9 mouse cellular contexts compared by ENCODE assay signal in the genomic region with DNA sequence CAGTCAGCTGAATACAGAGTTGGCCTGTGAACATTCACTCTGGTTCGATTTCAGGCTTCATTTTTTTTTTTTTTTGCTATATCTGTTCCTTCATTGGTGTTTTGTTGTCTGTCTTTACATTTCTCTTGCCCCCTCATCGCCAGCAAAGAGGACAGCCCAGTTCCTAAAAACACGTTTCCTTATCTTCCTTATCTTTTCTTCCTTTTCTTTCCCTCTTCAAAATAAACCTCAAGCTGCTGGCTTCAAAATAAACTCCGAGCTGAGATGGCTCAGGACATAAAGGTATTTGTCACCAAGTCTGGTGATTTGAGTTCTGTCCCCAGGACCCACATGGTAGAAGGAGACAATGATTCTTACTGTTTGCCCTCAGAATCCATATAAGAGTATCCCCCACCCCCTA. TPM values are rescaled to one million over a fixed set of nuclear protein-coding genes. Genes with fewer than 3 reads are reported as not detected.
DNase-seq lines count a peak whose midpoint lies in the region; ATAC-seq and TF ChIP-seq lines count a peak whose summit lies in the region.
"Had no signal": no experiment of that assay in that cellular context is flagged by ENCODE, and none has a peak within 500 bp of the region (broad histone marks: within the 10 kb centered on the region; RNA-seq: fewer than 3 reads in every experiment).

No protein-coding gene starts in this region.

- no peak for TF ChIP-seq CTCF in kidney, postnatal 0 days (IDR thresholded peaks at IDR 0.05; ENCODE audit: low read depth)

- no peaks in the 10 kb centered on the region for H3K9me3 ChIP-seq in kidney, postnatal 0 days (replicated peaks; ENCODE audit: low read length)
- H3K9me3 ChIP-seq in embryonic facial prominence, embryonic 11.5 days (replicated peaks; ENCODE audit: control insufficient read depth, low read length), result no peaks in the 10 kb centered on the region
- H3K9me3 ChIP-seq in intestine, embryonic 14.5 days (ENCODE audit: control insufficient read depth, low read length), result no peaks in the 10 kb centered on the region

- peak overlapping the region; percentile 43 for H3ac ChIP-seq in myocyte (ENCODE audit: control insufficient read depth, insufficient read length)

- no peak for ATAC-seq in kidney, postnatal 0 days (replicated peaks; ENCODE audit: low FRiP score, low read depth)
- no peak for ATAC-seq in embryonic facial prominence, embryonic 11.5 days (replicated peaks; ENCODE audit: insufficient number of reproducible peaks, low FRiP score, low TSS enrichment, low read depth)
- no peak for ATAC-seq in intestine, embryonic 14.5 days (replicated peaks; ENCODE audit: low FRiP score, low TSS enrichment, low read depth)

- peak overlapping the region; percentile 66 for H3K4me2 ChIP-seq in kidney, postnatal 0 days (ENCODE audit: low read length)
- peak overlapping the region; percentile 71 for H3K4me2 ChIP-seq in embryonic facial prominence, embryonic 11.5 days (ENCODE audit: low read depth, low read length)
- H3K4me2 ChIP-seq in intestine, embryonic 14.5 days (ENCODE audit: low read length), result peak overlapping the region; percentile 57
- peak overlapping the region; percentile 97 for H3K4me2 ChIP-seq in myocyte (ENCODE audit: low read depth)

- peaks cover 15% of the 10 kb centered on the region for H3K36me3 ChIP-seq in kidney, postnatal 0 days (ENCODE audit: insufficient read depth, low read length)
- H3K36me3 ChIP-seq in embryonic facial prominence, embryonic 11.5 days (replicated peaks; ENCODE audit: control insufficient read depth, insufficient read depth, low read depth, low read length), result peaks cover 13% of the 10 kb centered on the region
- H3K36me3 ChIP-seq in intestine, embryonic 14.5 days (ENCODE audit: control insufficient read depth, insufficient read depth, low read length), result peaks cover 48% of the 10 kb centered on the region
- peaks cover 23% of the 10 kb centered on the region for H3K36me3 ChIP-seq in myocyte (ENCODE audit: control insufficient read depth, insufficient read depth)

- no peak for TF ChIP-seq POLR2A in myocyte (IDR thresholded peaks at IDR 0.05; ENCODE audit: insufficient read length, low read depth)

- H3K27ac ChIP-seq in kidney, postnatal 0 days, result peak overlapping the region; percentile 84; the same call in 1 of the 2 replicates
- H3K27ac ChIP-seq in embryonic facial prominence, embryonic 11.5 days (replicated peaks; ENCODE audit: low read depth, low read length), result no peak overlapping the region
- H3K27ac ChIP-seq in intestine, embryonic 14.5 days (ENCODE audit: low read depth), result peak overlapping the region; percentile 30

- H3K9ac ChIP-seq in kidney, postnatal 0 days (ENCODE audit: low read depth, low read length), result peak overlapping the region; percentile 67
- peak overlapping the region; percentile 77 for H3K9ac ChIP-seq in embryonic facial prominence, embryonic 11.5 days (replicated peaks; ENCODE audit: low read length)
- peak overlapping the region; percentile 83 for H3K9ac ChIP-seq in intestine, embryonic 14.5 days (ENCODE audit: low read length)

- H3K4me1 ChIP-seq in kidney, postnatal 0 days (replicated peaks; ENCODE audit: insufficient read depth, low read length), result 0 out of 2 replicates have a peak, but pooled peaks cover 6% of the 10 kb centered on the region
- no peaks in the 10 kb centered on the region for H3K4me1 ChIP-seq in embryonic facial prominence, embryonic 11.5 days (ENCODE audit: control insufficient read depth, insufficient read depth, low read length)
- H3K4me1 ChIP-seq in intestine, embryonic 14.5 days (replicated peaks; ENCODE audit: control insufficient read depth, insufficient read depth, low read length), result peaks cover 8% of the 10 kb centered on the region

- DNase-seq in kidney, postnatal 0 days (ENCODE audit: low spot score), result no peak
- DNase-seq in kidney, postnatal 36 days, result no peak
- DNase-seq in embryonic facial prominence, embryonic 11.5 days (ENCODE audit: low spot score), result no peak
- DNase-seq in intestine, embryonic 14.5 days (ENCODE audit: low spot score), result no peak
- no peak for DNase-seq in ovary, postnatal 10 days (ENCODE audit: low spot score)
- no peak for DNase-seq in adrenal gland, adult 8-10 months
- no peak for DNase-seq in retina, postnatal 1 day

- H3K79me2 ChIP-seq in myocyte (ENCODE audit: control insufficient read depth, insufficient read depth), result peaks cover 5% of the 10 kb centered on the region

- 27% methylated on average over 4 of the region's 4 CpGs for WGBS in kidney, postnatal 0 days
- WGBS in embryonic facial prominence, embryonic 11.5 days, result 26% methylated on average over 4 of the region's 4 CpGs
- 21% methylated on average over 4 of the region's 4 CpGs for WGBS in intestine, embryonic 14.5 days

- H3K4me3 ChIP-seq in kidney, postnatal 0 days (replicated peaks; ENCODE audit: low read depth, low read length), result peak overlapping the region; percentile 78
- H3K4me3 ChIP-seq in embryonic facial prominence, embryonic 11.5 days (ENCODE audit: low read depth, low read length), result peak overlapping the region; percentile 96
- peak overlapping the region; percentile 96 for H3K4me3 ChIP-seq in intestine, embryonic 14.5 days (ENCODE audit: low read depth, low read length)
- peak overlapping the region; percentile 47 for H3K4me3 ChIP-seq in myocyte

- H3K27me3 ChIP-seq in kidney, postnatal 0 days (ENCODE audit: insufficient read depth, low read length), result no peaks in the 10 kb centered on the region
- H3K27me3 ChIP-seq in embryonic facial prominence, embryonic 11.5 days (ENCODE audit: control insufficient read depth, insufficient read depth, low read length), result no peaks in the 10 kb centered on the region
- H3K27me3 ChIP-seq in intestine, embryonic 14.5 days (replicated peaks; ENCODE audit: control insufficient read depth, insufficient read depth, low read length), result no peaks in the 10 kb centered on the region
- H3K27me3 ChIP-seq in myocyte (ENCODE audit: control insufficient read depth, insufficient read depth, insufficient read length), result no peaks in the 10 kb centered on the region

TF ChIP-seq in myocyte, 11 proteins besides CTCF, POLR2A, EP300 and RAD21:
- TF ChIP-seq MYOD1 (IDR thresholded peaks at IDR 0.05; ENCODE audit: control insufficient read depth in 1 of 3, insufficient read length in 2 of 3, low read depth in 2 of 3), result no peak
- TF ChIP-seq E2F4 (IDR thresholded peaks at IDR 0.05; ENCODE audit: insufficient read depth), result no peak
- TF ChIP-seq REST (IDR thresholded peaks at IDR 0.05; ENCODE audit: insufficient read depth, insufficient read length), result no peak
- no peak for TF ChIP-seq TCF3 (IDR thresholded peaks at IDR 0.05; ENCODE audit: insufficient read length, low read depth)

RNA-seq across cellular contexts. Expression of gene Kat8, which starts 0.6 kb away (rescaled TPM):
- 30.9 and 32.2 TPM in 2 replicates for polyA plus RNA-seq in kidney, postnatal 0 days (2015; fragmentation: Nextera tagmentation; extraction: Ambion mirVana)
- polyA plus RNA-seq in embryonic facial prominence, embryonic 11.5 days (2014; fragmentation: Nextera tagmentation; extraction: Ambion mirVana), result 49.5 and 55.2 TPM in 2 replicates
- polyA plus RNA-seq in intestine, embryonic 14.5 days (2014; fragmentation: Nextera tagmentation; extraction: Ambion mirVana), result 37.9 and 41.9 TPM in 2 replicates
- 26.4 TPM for polyA plus RNA-seq in myocyte (2012; fragmentation: generic; extraction: Trizol)
- total RNA-seq in adrenal gland, adult 8-10 months (2022), result 10 to 100 TPM; 29.0 to 33.4 (median 31.1) TPM

RNA-seq across cellular contexts. Expression of gene Bckdk, which starts 9.1 kb away (rescaled TPM):
- 120 and 125 TPM in 2 replicates for polyA plus RNA-seq in kidney, postnatal 0 days (2015; fragmentation: Nextera tagmentation; extraction: Ambion mirVana)
- 99.1 and 116 TPM in 2 replicates for polyA plus RNA-seq in embryonic facial prominence, embryonic 11.5 days (2014; fragmentation: Nextera tagmentation; extraction: Ambion mirVana)
- polyA plus RNA-seq in intestine, embryonic 14.5 days (2014; fragmentation: Nextera tagmentation; extraction: Ambion mirVana), result 188 and 189 TPM in 2 replicates
- polyA plus RNA-seq in myocyte (2012; fragmentation: generic; extraction: Trizol), result 53.2 TPM
- total RNA-seq in adrenal gland, adult 8-10 months (2022), result 100 to 1,000 TPM; 108 to 147 (median 120) TPM

RNA-seq across cellular contexts. Expression of gene Prss8, which starts 17.0 kb away (rescaled TPM):
- polyA plus RNA-seq in kidney, postnatal 0 days (2015; fragmentation: Nextera tagmentation; extraction: Ambion mirVana), result 125 and 139 TPM in 2 replicates
- 8.7 and 9.0 TPM in 2 replicates for polyA plus RNA-seq in embryonic facial prominence, embryonic 11.5 days (2014; fragmentation: Nextera tagmentation; extraction: Ambion mirVana)
- polyA plus RNA-seq in intestine, embryonic 14.5 days (2014; fragmentation: Nextera tagmentation; extraction: Ambion mirVana), result 39.8 and 41.6 TPM in 2 replicates
- 0.06 TPM for polyA plus RNA-seq in myocyte (2012; fragmentation: generic; extraction: Trizol)
- under 1 TPM in 1 of 4 experiments, not detected in 3; 0.16 TPM for total RNA-seq in adrenal gland, adult 8-10 months (2022)

RNA-seq across cellular contexts. Expression of gene Vkorc1, which starts 17.5 kb away (rescaled TPM):
- polyA plus RNA-seq in kidney, postnatal 0 days (2015; fragmentation: Nextera tagmentation; extraction: Ambion mirVana), result 162 and 165 TPM in 2 replicates
- 64.5 and 67.4 TPM in 2 replicates for polyA plus RNA-seq in embryonic facial prominence, embryonic 11.5 days (2014; fragmentation: Nextera tagmentation; extraction: Ambion mirVana)
- polyA plus RNA-seq in intestine, embryonic 14.5 days (2014; fragmentation: Nextera tagmentation; extraction: Ambion mirVana), result 157 and 174 TPM in 2 replicates
- polyA plus RNA-seq in myocyte (2012; fragmentation: generic; extraction: Trizol), result 65.9 TPM
- 10 to 100 TPM; 69.6 to 94.3 (median 79.1) TPM for total RNA-seq in adrenal gland, adult 8-10 months (2022)

RNA-seq across cellular contexts. Expression of gene Gm21974, which starts 17.7 kb away (rescaled TPM):
- not detected in 2 replicates for polyA plus RNA-seq in kidney, postnatal 0 days (2015; fragmentation: Nextera tagmentation; extraction: Ambion mirVana)
- not detected in 2 replicates for polyA plus RNA-seq in embryonic facial prominence, embryonic 11.5 days (2014; fragmentation: Nextera tagmentation; extraction: Ambion mirVana)
- not detected in 2 replicates for polyA plus RNA-seq in intestine, embryonic 14.5 days (2014; fragmentation: Nextera tagmentation; extraction: Ambion mirVana)
- polyA plus RNA-seq in myocyte (2012; fragmentation: generic; extraction: Trizol), result not detected
- under 1 TPM in 1 of 4 experiments, not detected in 3; 0.38 TPM for total RNA-seq in adrenal gland, adult 8-10 months (2022)
- polyA plus RNA-seq: gonadal fat pad, adult 2 months had no signal
